Mouse (Mus musculus) 3134 (cell line): Measurements from ENCODE around the gene Xylt1.

ENCODE experiments used
- DNase-seq: peaks from one replicate; pipeline ENCODE4 v3.0.0-alpha.2; 2011; ENCODE audit warnings: low spot score; ENCODE audit not compliant: insufficient read length; ENCODE audit errors: extremely low read depth

Xylt1 gene

GRCm38 (mm10) chr7:117393976-117394375 is 13.2 kb downstream of the Xylt1 start:
- no peak for DNase-seq

- no peak for DNase-seq
Observed at GRCm38 (mm10) chr7:117394380-117394779, 13.6 kb downstream of the Xylt1 start.

- no peak for DNase-seq
Observed at GRCm38 (mm10) chr7:117395511-117395910, 14.7 kb downstream of the Xylt1 start.

GRCm38 (mm10) chr7:117397877-117398276 is 17.1 kb downstream of the Xylt1 start:
- DNase-seq: no peak

- DNase-seq: no peak
Observed at GRCm38 (mm10) chr7:117399971-117400370, 19.2 kb downstream of the Xylt1 start.

- DNase-seq: no peak
Observed at GRCm38 (mm10) chr7:117401581-117401980, 20.8 kb downstream of the Xylt1 start.

GRCm38 (mm10) chr7:117406336-117406735 is 25.6 kb downstream of the Xylt1 start:
- no peak for DNase-seq

GRCm38 (mm10) chr7:117409268-117409988 is 28.6 kb downstream of the Xylt1 start:
- no peak for DNase-seq

- no peak for DNase-seq
Observed at GRCm38 (mm10) chr7:117411874-117412273, 31.1 kb downstream of the Xylt1 start.

GRCm38 (mm10) chr7:117412405-117412804 is 31.6 kb downstream of the Xylt1 start:
- DNase-seq: peak; percentile 45

- DNase-seq: no peak
Observed at GRCm38 (mm10) chr7:117414341-117415008, 33.7 kb downstream of the Xylt1 start.

- peak; percentile 70 for DNase-seq
Observed at GRCm38 (mm10) chr7:117415009-117415363, 34.2 kb downstream of the Xylt1 start.

- no peak for DNase-seq
Observed at GRCm38 (mm10) chr7:117419041-117419440, 38.3 kb downstream of the Xylt1 start.

GRCm38 (mm10) chr7:117419846-117420245 is 39.1 kb downstream of the Xylt1 start:
- no peak for DNase-seq

GRCm38 (mm10) chr7:117420301-117420700 is 39.5 kb downstream of the Xylt1 start:
- DNase-seq: no peak

- no peak for DNase-seq
Observed at GRCm38 (mm10) chr7:117420836-117421566, 40.2 kb downstream of the Xylt1 start.

GRCm38 (mm10) chr7:117424841-117425240 is 44.1 kb downstream of the Xylt1 start:
- DNase-seq: no peak

GRCm38 (mm10) chr7:117426366-117426765 is 45.6 kb downstream of the Xylt1 start:
- DNase-seq: no peak

GRCm38 (mm10) chr7:117428690-117429224 is 48.0 kb downstream of the Xylt1 start:
- no peak for DNase-seq

- DNase-seq: no peak
Observed at GRCm38 (mm10) chr7:117429483-117429882, 48.7 kb downstream of the Xylt1 start.

- DNase-seq: no peak
Observed at GRCm38 (mm10) chr7:117429895-117430294, 49.1 kb downstream of the Xylt1 start.
